Mouse (Mus musculus) embryonic facial prominence, embryonic 14.5 days (tissue): ENCODE data around the gene Armc10. TPM values are rescaled to one million over a fixed set of nuclear protein-coding genes. Genes with fewer than 3 reads are reported as not detected.

Source experiments
- ATAC-seq: fragments of 200-750 bp; cut with Nextera tagmentation; 2 replicates; pipeline ENCODE4 v1.8.0; 2017; ENCODE audit warnings: low read depth, moderate number of reproducible peaks, moderate TSS enrichment
- DNase-seq: peaks from one replicate; pipeline ENCODE4 v3.0.0-alpha.2; 2015; ENCODE audit warnings: low spot score
- H3K27ac ChIP-seq: fragments of 300-500 bp; sonication (generic); replicated peaks from 2 replicates; pipeline ENCODE4 v1.5.1; 2014; ENCODE audit warnings: low read depth, mild to moderate bottlenecking, low read length, moderate library complexity
- H3K27me3 ChIP-seq: fragments of 300-500 bp; sonication (generic); replicated peaks from 2 replicates; pipeline ENCODE4 v1.6.1; 2014; ENCODE audit warnings: low read length; ENCODE audit not compliant: control insufficient read depth, insufficient read depth
- H3K36me3 ChIP-seq: fragments of 300-500 bp; sonication (generic); 2 replicates; pipeline ENCODE4 v1.6.1; 2014; ENCODE audit warnings: low read length, mixed read lengths; ENCODE audit not compliant: control insufficient read depth, insufficient read depth
- H3K4me1 ChIP-seq: fragments of 300-500 bp; sonication (generic); 2 replicates; pipeline ENCODE4 v1.6.1; 2014; ENCODE audit warnings: antibody characterized with exemption, low read length; ENCODE audit not compliant: control insufficient read depth, insufficient read depth
- H3K4me2 ChIP-seq: fragments of 300-500 bp; sonication (generic); 2 replicates; pipeline ENCODE4 v1.6.1; 2014; ENCODE audit warnings: low read depth, mild to moderate bottlenecking, low read length, moderate library complexity, mixed read lengths
- H3K4me3 ChIP-seq: fragments of 300-500 bp; sonication (generic); 2 replicates; pipeline ENCODE4 v1.5.1; 2014; ENCODE audit warnings: low read depth, mild to moderate bottlenecking, low read length
- H3K9ac ChIP-seq: fragments of 300-500 bp; sonication (generic); 2 replicates; pipeline ENCODE4 v1.6.1; 2014; ENCODE audit warnings: low read depth, mild to moderate bottlenecking, low read length, moderate library complexity, mixed read lengths
- H3K9me3 ChIP-seq: fragments of 300-500 bp; sonication (generic); 2 replicates; pipeline ENCODE4 v1.6.1; 2016; ENCODE audit warnings: low read length; ENCODE audit not compliant: control insufficient read depth
- WGBS: fragments of 180-500 bp; shearing (Covaris S2); extraction: QIAGEN DNeasy Blood & Tissue Kit; methylation state at CpG from one replicate; pipeline ENCODE4 v1.1.7; 2014; 5-methylcytosine and 5-hydroxymethylcytosine counted together
- polyA plus RNA-seq: library from polyadenylated mRNA; unstranded; fragments of >200 nt; fragmentation: Nextera tagmentation; extraction: Ambion mirVana; gene quantifications from 2 replicates; pipeline ENCODE4 v1.2.1, GENCODE M21; 2014

Armc10 gene
- polyA plus RNA-seq, 1 experiment from 2014 or later, result 37.1 TPM

DNA sequence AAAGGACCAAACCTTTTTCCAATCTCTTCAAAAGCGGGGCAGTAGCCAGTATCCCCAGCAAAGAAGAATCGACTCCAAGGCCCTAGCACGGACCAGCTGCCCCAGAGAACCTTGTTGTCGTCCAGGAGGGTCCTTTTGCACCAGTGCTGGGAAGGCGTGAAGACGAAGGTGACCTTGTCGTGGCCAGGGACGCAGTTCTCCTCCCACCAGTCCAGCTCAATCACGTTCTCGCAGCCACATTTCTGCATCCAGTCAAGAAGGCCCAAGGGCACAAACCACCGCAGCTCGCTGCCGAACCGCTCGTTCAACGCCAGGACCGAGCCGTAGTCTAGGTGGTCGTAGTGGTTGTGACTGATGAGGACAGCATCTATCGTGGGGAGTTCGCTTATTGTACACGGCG, 29.9 kb downstream of the Armc10 start:
- Histone ChIP-seq H3K4me3 (no peak overlapping the region), H3K9ac (no peak overlapping the region), H3K4me1 (peaks cover 4% of the 10 kb centered on the region), H3K36me3 (peaks cover 6% of the 10 kb centered on the region; the same call in 1 of the 2 replicates), H3K9me3 (no peaks in the 10 kb centered on the region), H3K27me3 (no peaks in the 10 kb centered on the region), H3K27ac (no peak overlapping the region), H3K4me2 (no peak overlapping the region)
- no peak for ATAC-seq
- 96% methylated on average over 23 of the region's 23 CpGs for WGBS
- no peak for DNase-seq

DNA sequence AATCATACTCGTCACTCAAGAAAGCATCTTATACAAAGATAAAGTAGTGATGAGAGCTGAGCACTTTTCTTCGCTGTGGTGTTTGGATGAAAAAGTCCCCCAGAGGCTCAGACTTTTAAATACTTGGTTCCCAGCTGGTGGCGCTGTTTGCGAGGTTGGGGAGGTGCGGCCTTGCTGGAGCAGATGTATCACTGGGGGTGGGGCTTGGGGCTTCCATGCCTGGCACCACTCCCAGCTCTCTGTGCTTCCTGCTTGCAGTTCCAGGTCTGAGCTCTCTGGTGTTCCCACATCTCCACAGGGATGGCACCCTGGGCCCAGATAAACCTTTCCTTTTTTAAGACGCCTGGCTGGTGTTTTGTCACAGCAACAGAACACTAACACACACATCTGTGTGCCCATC, 32.3 kb downstream of the Armc10 start:
- Histone ChIP-seq H3K27me3 (no peaks in the 10 kb centered on the region), H3K9ac (no peak overlapping the region), H3K4me2 (no peak overlapping the region), H3K27ac (no peak overlapping the region; the same call in 1 of the 2 replicates), H3K36me3 (peaks cover 6% of the 10 kb centered on the region; the same call in 1 of the 2 replicates), H3K4me3 (no peak overlapping the region), H3K4me1 (peaks cover 4% of the 10 kb centered on the region), H3K9me3 (no peaks in the 10 kb centered on the region)
- 89% methylated on average over 6 of the region's 6 CpGs for WGBS
- ATAC-seq, result no peak
- DNase-seq, result no peak

DNA sequence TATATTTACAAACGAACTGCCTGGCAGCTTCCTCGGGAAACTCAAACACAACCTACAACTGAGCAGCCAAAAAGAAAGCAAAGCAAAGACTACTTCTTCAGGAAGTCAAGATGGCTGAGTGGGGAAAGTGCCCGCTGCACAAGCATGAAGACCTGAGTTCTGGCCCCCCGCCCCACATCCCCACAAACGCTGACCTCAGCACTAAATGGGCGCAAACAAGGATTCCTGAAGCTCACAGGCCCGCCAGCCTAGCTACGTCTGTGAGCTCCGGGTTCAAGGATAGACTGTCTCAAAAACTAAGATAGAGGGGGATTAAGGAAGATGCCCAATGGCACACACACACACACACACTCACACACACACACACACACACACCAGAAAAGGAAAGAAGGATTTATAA, 32.8 kb downstream of the Armc10 start:
- H3K9ac ChIP-seq, result no peak overlapping the region
- H3K27ac ChIP-seq, result no peak overlapping the region
- H3K9me3 ChIP-seq, result no peaks in the 10 kb centered on the region
- ATAC-seq (no peak), DNase-seq (no peak)
- no peaks in the 10 kb centered on the region for H3K27me3 ChIP-seq
- H3K4me3 ChIP-seq, result no peak overlapping the region
- H3K4me1 ChIP-seq, result peaks cover 1% of the 10 kb centered on the region
- WGBS, result 90% methylated on average over 9 of the region's 9 CpGs
- H3K36me3 ChIP-seq, result peaks cover 6% of the 10 kb centered on the region; the same call in 1 of the 2 replicates
- no peak overlapping the region for H3K4me2 ChIP-seq

DNA sequence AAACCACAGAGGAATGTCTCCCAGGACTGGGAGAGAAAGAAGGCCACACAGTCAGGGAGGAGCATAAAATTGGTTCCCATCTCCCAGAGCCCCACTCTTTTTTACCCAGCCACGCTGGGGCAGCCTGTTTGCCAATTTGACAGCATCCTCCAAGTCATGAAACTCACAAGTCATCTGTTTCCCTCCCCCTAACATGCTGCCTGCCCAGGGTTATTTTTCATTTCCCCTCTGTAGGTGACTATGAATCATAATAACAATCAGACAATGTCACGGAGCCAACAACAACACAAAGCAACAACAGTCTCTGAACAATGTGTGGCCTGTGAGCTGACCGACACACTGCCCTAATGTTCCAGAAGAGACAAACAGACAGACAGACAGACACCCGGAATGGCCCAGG, 34.4 kb downstream of the Armc10 start:
- ATAC-seq (no peak), DNase-seq (no peak)
- Histone ChIP-seq H3K27me3 (no peaks in the 10 kb centered on the region), H3K4me1 (no peaks in the 10 kb centered on the region), H3K9ac (no peak overlapping the region), H3K9me3 (no peaks in the 10 kb centered on the region), H3K4me3 (no peak overlapping the region), H3K4me2 (no peak overlapping the region), H3K27ac (no peak overlapping the region), H3K36me3 (peaks cover 6% of the 10 kb centered on the region; the same call in 1 of the 2 replicates)
- WGBS, result 74% methylated on average over 4 of the region's 4 CpGs

DNA sequence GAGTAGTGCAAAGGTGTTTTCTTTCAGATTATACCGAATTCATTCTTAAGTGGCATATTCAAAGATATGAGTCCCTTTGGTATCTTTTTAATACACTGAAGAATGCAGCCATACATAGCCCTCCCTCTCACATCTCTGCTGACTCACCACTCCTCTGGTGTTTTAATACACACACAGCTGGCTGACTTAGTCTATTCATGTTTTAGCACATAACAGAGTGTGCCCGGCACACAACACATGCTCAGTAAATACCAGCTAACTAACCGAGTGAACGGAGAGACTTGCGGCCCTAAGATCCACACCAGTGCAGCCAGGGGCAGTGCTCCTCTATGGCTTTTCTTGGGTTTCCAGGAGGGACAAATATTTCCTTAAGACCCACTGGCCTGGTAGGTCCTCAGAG, 35.3 kb downstream of the Armc10 start:
- no peaks in the 10 kb centered on the region for H3K36me3 ChIP-seq
- WGBS, result 74% methylated on average over 5 of the region's 5 CpGs

DNA sequence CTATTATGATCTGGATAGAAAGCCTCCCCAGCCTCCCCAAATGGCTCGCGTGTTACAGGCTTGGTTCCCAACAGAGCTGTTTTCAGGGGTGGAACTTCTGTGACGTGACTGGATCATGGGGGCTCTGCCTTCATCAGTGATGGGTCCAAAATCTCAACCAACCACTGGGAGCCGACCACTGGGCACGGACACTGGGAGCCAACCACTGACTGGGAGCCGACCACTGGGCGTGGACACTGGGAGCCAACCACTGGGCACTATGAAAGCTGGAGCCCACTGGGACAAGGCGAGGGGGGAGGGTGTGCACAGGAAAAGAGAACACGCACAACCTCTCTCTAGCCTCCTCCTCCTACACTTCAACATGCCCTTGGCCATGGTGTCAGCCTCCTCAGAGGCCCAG, 38.2 kb downstream of the Armc10 start:
- Histone ChIP-seq H3K9ac (no peak overlapping the region), H3K4me2 (no peak overlapping the region), H3K27ac (no peak overlapping the region), H3K4me3 (no peak overlapping the region), H3K9me3 (no peaks in the 10 kb centered on the region), H3K4me1 (no peaks in the 10 kb centered on the region), H3K36me3 (no peaks in the 10 kb centered on the region), H3K27me3 (no peaks in the 10 kb centered on the region)
- ATAC-seq (no peak), DNase-seq (no peak)
- WGBS, result 92% methylated on average over 9 of the region's 9 CpGs

More for the DNA sequence above, 35.3 kb downstream of the Armc10 start:
- ATAC-seq, result no peak
- Histone ChIP-seq H3K27me3 (no peaks in the 10 kb centered on the region), H3K27ac (no peak overlapping the region), H3K4me2 (no peak overlapping the region), H3K9me3 (no peaks in the 10 kb centered on the region), H3K4me1 (no peaks in the 10 kb centered on the region), H3K9ac (no peak overlapping the region), H3K4me3 (no peak overlapping the region)
- no peak for DNase-seq

DNA sequence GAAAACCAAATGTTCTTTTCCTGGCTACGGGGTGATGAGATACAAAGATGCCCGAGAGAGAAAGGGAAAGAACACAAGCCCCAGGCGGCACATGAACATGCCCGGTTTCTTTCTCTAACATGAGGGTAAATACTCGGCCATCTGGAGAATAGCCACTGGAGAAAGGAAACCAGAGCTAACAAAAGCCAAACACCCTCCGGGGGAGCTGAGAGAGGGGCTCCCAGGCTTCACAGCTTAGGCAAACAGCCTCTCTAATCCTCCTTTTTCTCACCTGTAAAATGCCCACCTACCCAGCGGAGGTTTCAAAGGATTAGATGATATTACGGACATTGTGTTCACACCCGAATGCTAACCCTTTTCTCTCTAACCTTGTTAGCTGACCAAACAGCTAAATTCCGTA, 39.4 kb downstream of the Armc10 start:
- no peak overlapping the region for H3K4me3 ChIP-seq
- WGBS, result 58% methylated on average over 10 of the region's 10 CpGs
- H3K4me2 ChIP-seq, result no peak overlapping the region
- DNase-seq (no peak), ATAC-seq (no peak)
- H3K9ac ChIP-seq, result no peak overlapping the region
- no peak overlapping the region for H3K27ac ChIP-seq
- no peaks in the 10 kb centered on the region for H3K36me3 ChIP-seq
- no peaks in the 10 kb centered on the region for H3K4me1 ChIP-seq
- no peaks in the 10 kb centered on the region for H3K27me3 ChIP-seq
- H3K9me3 ChIP-seq, result no peaks in the 10 kb centered on the region

DNA sequence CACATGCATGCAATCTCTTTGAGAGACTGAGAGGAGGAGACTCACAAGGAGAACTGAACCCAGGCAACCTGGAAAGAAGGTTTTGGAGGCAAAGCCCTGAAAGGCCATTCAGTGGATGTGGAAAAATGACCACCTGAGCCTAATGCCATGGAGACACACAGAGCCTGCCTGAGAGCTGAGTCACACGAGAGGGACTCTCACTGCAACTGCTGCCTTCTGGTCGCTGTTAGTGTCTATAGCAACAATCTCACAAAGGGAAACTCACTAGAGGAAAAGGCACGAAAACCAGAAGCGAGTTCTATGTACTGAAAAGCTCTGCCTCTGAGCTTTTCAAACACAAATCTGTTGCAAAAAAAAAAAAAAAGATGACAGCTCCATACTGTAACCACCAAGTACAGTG, 41.4 kb downstream of the Armc10 start:
- H3K4me2 ChIP-seq, result no peak overlapping the region
- no peaks in the 10 kb centered on the region for H3K27me3 ChIP-seq
- no peak overlapping the region for H3K9ac ChIP-seq
- H3K4me1 ChIP-seq, result no peaks in the 10 kb centered on the region
- no peak for ATAC-seq
- no peaks in the 10 kb centered on the region for H3K36me3 ChIP-seq
- WGBS, result 66% methylated on average over 4 of the region's 4 CpGs
- no peak overlapping the region for H3K4me3 ChIP-seq
- H3K27ac ChIP-seq, result no peak overlapping the region
- no peak for DNase-seq
- H3K9me3 ChIP-seq, result no peaks in the 10 kb centered on the region

DNA sequence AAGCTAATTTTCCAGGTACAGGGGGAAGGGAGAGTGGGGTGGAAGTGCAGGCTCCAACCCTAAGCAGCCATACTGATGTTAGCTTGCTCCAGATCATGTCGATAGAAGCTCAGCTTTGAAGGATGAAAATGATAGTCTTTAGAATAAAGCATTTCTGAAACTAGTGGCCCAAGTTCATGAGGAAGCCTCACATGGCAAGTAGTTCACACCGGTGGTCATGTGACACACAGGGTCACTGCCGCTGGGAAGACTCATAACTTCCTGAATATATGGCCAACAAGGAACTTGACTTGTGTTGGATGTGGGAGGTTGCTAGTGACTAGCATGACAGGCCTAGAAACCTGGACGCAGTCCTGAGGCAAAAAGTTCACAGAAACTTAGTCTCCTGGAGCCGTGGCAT, 46.6 kb downstream of the Armc10 start:
- no peaks in the 10 kb centered on the region for H3K4me1 ChIP-seq
- DNase-seq (no peak), ATAC-seq (no peak)
- no peaks in the 10 kb centered on the region for H3K36me3 ChIP-seq
- no peak overlapping the region for H3K27ac ChIP-seq
- H3K4me2 ChIP-seq, result no peak overlapping the region
- H3K9ac ChIP-seq, result no peak overlapping the region
- no peaks in the 10 kb centered on the region for H3K9me3 ChIP-seq
- 95% methylated on average over 5 of the region's 5 CpGs for WGBS
- no peak overlapping the region for H3K4me3 ChIP-seq
- H3K27me3 ChIP-seq, result no peaks in the 10 kb centered on the region
